Comparison of ENCODE assay signal across 13 mouse cellular contexts in the genomic region with DNA sequence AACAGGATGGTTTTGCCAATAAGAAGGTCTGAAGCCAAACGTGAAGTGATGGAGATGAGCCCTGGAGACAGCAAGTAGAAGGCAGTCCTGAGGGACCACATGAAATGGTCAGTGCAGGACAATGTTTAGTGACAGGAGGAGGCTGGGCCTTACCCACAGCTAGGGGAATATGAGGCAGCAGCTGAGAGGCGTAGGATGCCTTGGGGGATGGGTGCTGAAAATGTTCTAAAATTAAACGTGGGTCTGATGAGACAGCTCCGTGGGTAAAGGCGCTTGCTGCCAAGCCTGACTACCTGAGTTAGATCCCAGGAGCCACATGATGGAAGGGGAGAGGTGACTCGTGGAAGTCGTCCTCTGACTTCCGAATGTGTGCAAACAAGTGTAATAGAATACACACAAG. TPM values are rescaled to one million over a fixed set of nuclear protein-coding genes. Genes with fewer than 3 reads are reported as not detected.
DNase-seq lines count a peak whose midpoint lies in the region.
"Had no signal": no experiment of that assay in that cellular context is flagged by ENCODE, and none has a peak within 500 bp of the region (broad histone marks: within the 10 kb centered on the region; RNA-seq: fewer than 3 reads in every experiment).

No protein-coding gene starts in this region.

- intact Hi-C loops in heart, postnatal 36 days (cut with DNase I), result no loop called here
- intact Hi-C loops in heart, postnatal 10 days (cut with DNase I), result no loop called here

- DNase-seq in heart, adult 11 months, result peak; percentile 96
- no peak for DNase-seq in heart, postnatal 36 days
- peak; percentile 21 to 27 for DNase-seq in left cerebral cortex, adult 18-20 months (ENCODE audit: low spot score in 2 of 2)
- DNase-seq in left cerebral cortex, adult 11 months (ENCODE audit: low spot score), result no peak
- DNase-seq in heart, postnatal 10 days, result peak; percentile 65 to 71
- peak; percentile 47 for DNase-seq in skeletal muscle tissue, adult 2 months (ENCODE audit: low read depth, low spot score)
- no peak for DNase-seq in adipocyte (ENCODE audit: low spot score)
- DNase-seq: adrenal gland, adult 2 months; cerebellum, adult 9-10 months; kidney, adult 18-20 months; kidney, postnatal 14 days; lung, adult 2 months; lung, postnatal 4 days had no signal

RNA-seq across cellular contexts. Expression of gene Wipi1, which starts 21.8 kb away (rescaled TPM):
- total RNA-seq in heart, postnatal 36 days (2021), result 100 to 1,000 TPM; 116 TPM
- total RNA-seq in left cerebral cortex, adult 18-20 months (2021), result 10 to 100 TPM; 18.4 to 19.3 TPM
- total RNA-seq in heart, postnatal 10 days (2021), result 100 to 1,000 TPM; 101 to 112 TPM

RNA-seq across cellular contexts. Expression of gene Prkar1a, which starts 59.2 kb away (rescaled TPM):
- 100 to 1,000 TPM; 309 to 323 TPM for total RNA-seq in heart, postnatal 36 days (2021)
- 100 to 1,000 TPM; 618 to 657 TPM for total RNA-seq in left cerebral cortex, adult 18-20 months (2021)
- 100 to 1,000 TPM; 550 to 591 TPM for total RNA-seq in heart, postnatal 10 days (2021)

Comparison
In these comparisons a context has a peak if more than half of its experiments do, and no peak if none do; other contexts are left out.
1. DNase-seq: peak in heart, adult 11 months (single experiment), left cerebral cortex, adult 18-20 months (2 of 2), heart, postnatal 10 days (2 of 2) and skeletal muscle tissue, adult 2 months (single experiment); none in heart, postnatal 36 days (0 of 2), left cerebral cortex, adult 11 months (single experiment) and adipocyte (single experiment).
2. RNA of gene Wipi1, which starts 21.8 kb away (total RNA-seq): 116 TPM in heart, postnatal 36 days and 101 to 112 TPM in heart, postnatal 10 days; 18.4 to 19.3 TPM in left cerebral cortex, adult 18-20 months; every median in the first group is over 4 times any median in the second.